Mouse (Mus musculus): ENCODE measurements around the gene Adck2. TPM values are rescaled to one million over a fixed set of nuclear protein-coding genes. Genes with fewer than 3 reads are reported as not detected.

Adck2 gene
- total RNA-seq (2021) = 10 to 100 TPM; 28.0 to 32.3 TPM
- long read RNA-seq, experiment 1, transcript Adck2-204 (8 exons, 3,542 nt) = major isoform, 15 of 17 reads
- long read RNA-seq, experiment 1, partial matches to known transcripts = 0 of 17 reads
- long read RNA-seq, experiment 1, other reads (novel, unspliced or antisense) = 2 of 17 reads
- long read RNA-seq, experiment 2, transcript Adck2-204 (8 exons, 3,542 nt) = major isoform, 12 of 13 reads
- long read RNA-seq, experiment 2, partial matches to known transcripts = 0 of 13 reads
- long read RNA-seq, experiment 2, other reads (novel, unspliced or antisense) = 1 of 13 reads

GRCm38 (mm10) chr6:39573791-39574554, at the start of gene Adck2:
Adck2 (plus strand) TSS chr6:39573873.
- peak; percentile 67 to 81 for DNase-seq (ENCODE audit: low spot score in 2 of 2)

GRCm38 (mm10) chr6:39526797-39527196, 46.9 kb upstream of the Adck2 start:
- no peak for DNase-seq (ENCODE audit: low spot score in 2 of 2)

GRCm38 (mm10) chr6:39527337-39527784, 46.3 kb upstream of the Adck2 start:
- DNase-seq (ENCODE audit: low spot score in 2 of 2) = peak in 1 of 2 experiments; percentile 44

GRCm38 (mm10) chr6:39527811-39528210, 45.9 kb upstream of the Adck2 start:
- DNase-seq (ENCODE audit: low spot score in 2 of 2) = peak in 1 of 2 experiments; percentile 62

- DNase-seq (ENCODE audit: low spot score in 2 of 2) = peak; percentile 78 to 91
These were observed 44.8 kb upstream of the Adck2 start for GRCm38 (mm10) chr6:39528671-39529535.

GRCm38 (mm10) chr6:39534944-39535343, 38.7 kb upstream of the Adck2 start:
- no peak for DNase-seq (ENCODE audit: low spot score in 2 of 2)

GRCm38 (mm10) chr6:39536621-39537020, 37.1 kb upstream of the Adck2 start:
- DNase-seq (ENCODE audit: low spot score in 2 of 2) = no peak

- DNase-seq (ENCODE audit: low spot score in 2 of 2) = no peak
These were observed 36.4 kb upstream of the Adck2 start for GRCm38 (mm10) chr6:39537276-39537675.

- DNase-seq (ENCODE audit: low spot score in 2 of 2) = no peak
These were observed 35.4 kb upstream of the Adck2 start for GRCm38 (mm10) chr6:39538227-39538626.

GRCm38 (mm10) chr6:39539679-39540155, 34.0 kb upstream of the Adck2 start:
- DNase-seq (ENCODE audit: low spot score in 2 of 2) = no peak

- no peak for DNase-seq (ENCODE audit: low spot score in 2 of 2)
These were observed 33.1 kb upstream of the Adck2 start for GRCm38 (mm10) chr6:39540563-39540962.

- DNase-seq (ENCODE audit: low spot score in 2 of 2) = peak in 1 of 2 experiments; percentile 53
These were observed 30.8 kb upstream of the Adck2 start for GRCm38 (mm10) chr6:39542631-39543597.

GRCm38 (mm10) chr6:39543769-39544420, 29.8 kb upstream of the Adck2 start:
- no peak for DNase-seq (ENCODE audit: low spot score in 2 of 2)

GRCm38 (mm10) chr6:39545474-39545873, 28.2 kb upstream of the Adck2 start:
- DNase-seq (ENCODE audit: low spot score in 2 of 2) = no peak

GRCm38 (mm10) chr6:39548030-39548429, 25.6 kb upstream of the Adck2 start:
- DNase-seq (ENCODE audit: low spot score in 2 of 2) = no peak

GRCm38 (mm10) chr6:39551981-39552636, 21.6 kb upstream of the Adck2 start:
- DNase-seq (ENCODE audit: low spot score in 2 of 2) = no peak

- DNase-seq (ENCODE audit: low spot score in 2 of 2) = no peak
These were observed 18.6 kb upstream of the Adck2 start for GRCm38 (mm10) chr6:39554888-39555647.

- DNase-seq (ENCODE audit: low spot score in 2 of 2) = no peak
These were observed 18.1 kb upstream of the Adck2 start for GRCm38 (mm10) chr6:39555648-39555945.

Measured in layer of hippocampus, postnatal 14 days (tissue).